Mouse (Mus musculus): ENCODE results near the gene Dennd1c. TPM values are rescaled to one million over a fixed set of nuclear protein-coding genes. Genes with fewer than 3 reads are reported as not detected.

The Dennd1c gene
- total RNA-seq, 2 experiments from 2014 or later = 0.22 to 0.56 TPM

- intact Hi-C loops (cut with DNase I) = no loop called here
- Histone ChIP-seq H3K4me3 (no peak overlapping the region), H3K27ac (no peak overlapping the region)
- no peak for DNase-seq
- TF ChIP-seq CTCF (IDR thresholded peaks at IDR 0.05) = no peak
Observed at GRCm38 (mm10) chr17:57107064-57107463, 28.8 kb upstream of the Dennd1c start.

- no peak overlapping the region; the same call in 1 of the 2 replicates for H3K27ac ChIP-seq
- TF ChIP-seq CTCF (IDR thresholded peaks at IDR 0.05) = no peak
- intact Hi-C loops (cut with DNase I) = no loop called here
- DNase-seq = no peak
- peak overlapping the region; percentile 72 for H3K4me3 ChIP-seq
Observed at GRCm38 (mm10) chr17:57106035-57106368, 27.7 kb upstream of the Dennd1c start.

DNA sequence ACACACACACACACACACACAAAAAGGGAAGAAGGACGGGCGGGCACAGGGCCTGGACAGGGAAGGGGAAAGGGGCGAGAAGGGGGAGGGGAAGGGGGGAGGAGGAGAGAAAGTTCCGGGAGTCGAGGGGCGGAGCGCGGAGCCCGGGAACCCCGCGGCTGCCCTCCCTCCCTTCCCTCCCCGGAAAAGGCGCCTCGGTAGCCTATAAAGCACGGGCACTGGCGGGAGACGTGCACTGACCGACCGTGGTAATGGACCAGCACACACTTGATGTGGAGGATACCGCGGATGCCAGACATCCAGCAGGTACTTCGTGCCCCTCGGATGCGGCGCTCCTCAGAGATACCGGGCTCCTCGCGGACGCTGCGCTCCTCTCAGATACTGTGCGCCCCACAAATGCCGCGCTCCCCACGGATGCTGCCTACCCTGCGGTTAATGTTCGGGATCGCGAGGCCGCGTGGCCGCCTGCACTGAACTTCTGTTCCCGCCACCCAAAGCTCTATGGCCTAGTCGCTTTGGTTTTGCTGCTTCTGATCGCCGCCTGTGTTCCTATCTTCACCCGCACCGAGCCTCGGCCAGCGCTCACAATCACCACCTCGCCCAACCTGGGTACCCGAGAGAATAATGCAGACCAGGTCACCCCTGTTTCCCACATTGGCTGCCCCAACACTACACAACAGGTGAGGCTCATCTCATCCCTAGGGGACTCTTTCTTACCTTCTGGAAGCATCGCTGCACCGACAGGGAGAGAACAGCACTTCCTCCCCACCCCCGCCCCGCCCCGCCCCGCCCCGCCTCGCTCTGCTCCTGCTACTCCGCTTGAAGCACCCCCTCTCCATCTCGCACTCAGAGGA, 27.1 kb upstream of the Dennd1c start, which contains the start of gene Tnfsf9:
Tnfsf9 (plus strand) TSS at position 145 of the 854 bp plus-strand sequence.
- Histone ChIP-seq H3K27ac (peak within 1 kb of the TSS; percentile 72), H3K4me3 (peak within 1 kb of the TSS; percentile 72)
- intact Hi-C loops (cut with DNase I) = no loop called here
- DNase-seq = peak; percentile 63
- TF ChIP-seq CTCF (IDR thresholded peaks at IDR 0.05) = no peak

DNA sequence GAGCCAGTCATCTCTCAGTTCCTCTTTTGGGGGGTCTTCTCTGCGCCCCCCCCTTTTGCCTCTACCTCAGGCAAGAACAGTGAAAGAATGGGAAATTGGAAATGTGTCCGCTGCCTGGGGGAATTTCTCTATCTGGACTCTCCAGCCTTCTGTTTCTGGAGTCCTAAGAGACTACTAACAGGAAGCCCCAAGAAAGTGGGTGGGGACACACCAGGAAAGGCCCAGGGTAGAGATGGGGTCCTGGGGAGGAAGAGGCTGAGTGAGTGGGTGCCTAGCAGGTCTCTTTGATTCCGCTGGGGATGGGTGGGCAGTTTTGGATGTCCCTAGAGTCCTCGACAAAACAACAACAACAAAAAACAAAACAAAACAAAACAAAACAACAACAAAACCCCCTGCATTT, 26.2 kb upstream of the Dennd1c start:
- no peak for TF ChIP-seq CTCF (IDR thresholded peaks at IDR 0.05)
- intact Hi-C loops (cut with DNase I) = no loop called here
- peak overlapping the region; percentile 56 for H3K27ac ChIP-seq
- DNase-seq = no peak
- H3K4me3 ChIP-seq = peak overlapping the region; percentile 72

DNA sequence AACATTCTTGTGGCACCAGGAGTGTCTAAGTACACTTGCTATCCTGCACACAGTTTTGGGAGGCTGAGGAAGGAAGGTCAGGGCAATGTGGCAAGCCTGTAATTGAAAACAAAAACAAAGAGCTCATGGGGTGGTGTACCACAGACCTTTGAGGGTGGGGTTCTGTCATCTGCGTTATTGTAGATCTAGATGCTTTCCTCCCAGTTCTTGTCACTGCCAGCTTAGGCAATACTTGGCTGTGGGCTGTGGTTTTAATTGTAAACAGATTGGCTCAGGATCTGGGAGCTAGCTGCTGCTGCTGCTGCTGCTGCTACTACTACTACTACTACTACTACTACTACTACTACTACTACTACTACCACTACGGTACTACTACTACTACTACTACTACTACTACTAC, 24.0 kb upstream of the Dennd1c start:
- Histone ChIP-seq H3K27ac (no peak overlapping the region), H3K4me3 (no peak overlapping the region)
- no peak for TF ChIP-seq CTCF (IDR thresholded peaks at IDR 0.05)
- intact Hi-C loops (cut with DNase I) = no loop called here
- DNase-seq = no peak

DNA sequence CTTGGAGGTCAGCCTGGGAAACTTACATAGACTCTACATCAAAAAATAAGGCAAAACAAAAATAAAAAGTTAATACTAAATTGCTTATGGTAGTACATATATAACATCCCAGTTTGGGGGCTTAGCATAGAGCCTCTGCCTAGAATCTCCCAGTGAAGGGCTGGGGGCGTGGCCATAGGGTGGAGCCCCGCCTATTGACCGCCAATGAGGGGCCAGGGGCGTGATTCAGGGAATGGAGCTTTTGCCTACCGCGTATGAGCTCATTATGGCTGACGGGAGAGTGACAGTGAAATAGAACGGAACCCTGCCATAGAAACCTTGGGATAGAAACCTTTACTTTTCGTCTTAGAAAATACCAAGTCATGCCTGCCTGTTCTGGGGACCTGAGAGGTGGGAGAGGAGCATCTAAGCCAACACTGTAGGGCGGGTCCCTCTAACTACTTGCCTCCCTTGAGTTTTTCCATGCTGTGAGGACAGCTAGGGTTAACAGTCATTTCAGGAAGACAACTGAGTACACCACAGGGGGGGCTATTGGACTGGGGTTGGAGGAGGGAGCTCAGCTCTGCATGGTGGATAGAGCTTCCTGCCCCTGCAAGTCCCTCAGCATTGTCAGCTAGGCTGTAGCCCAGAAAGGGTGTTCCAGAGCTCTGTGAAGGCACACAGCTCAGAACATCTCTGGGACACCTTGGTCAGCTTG, 21.5 kb upstream of the Dennd1c start:
- Histone ChIP-seq H3K27ac (no peak overlapping the region), H3K4me3 (no peak overlapping the region)
- no peak for TF ChIP-seq CTCF (IDR thresholded peaks at IDR 0.05)
- intact Hi-C loops (cut with DNase I) = no loop called here
- DNase-seq = no peak

DNA sequence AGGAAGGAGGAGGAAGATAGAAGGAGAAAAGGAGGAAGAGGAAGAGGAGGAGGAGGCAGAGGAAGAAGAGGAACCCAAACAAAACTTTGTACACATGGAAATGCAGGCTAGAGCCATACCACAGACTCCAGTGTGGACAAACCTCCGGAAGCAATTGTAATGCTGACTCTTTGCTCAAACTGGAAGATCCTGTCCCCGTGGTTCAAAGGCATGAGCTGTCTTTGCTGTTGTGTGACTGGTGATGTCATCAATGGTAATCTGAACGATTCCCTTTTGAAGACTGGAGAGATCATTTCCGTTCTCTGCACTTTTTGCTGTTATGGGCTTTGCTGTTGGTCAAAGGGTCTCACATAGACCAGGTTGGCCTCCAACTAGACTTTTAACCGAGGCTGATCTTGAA, 20.0 kb upstream of the Dennd1c start:
- TF ChIP-seq CTCF (IDR thresholded peaks at IDR 0.05) = no peak
- H3K4me3 ChIP-seq = no peak overlapping the region
- DNase-seq = no peak
- intact Hi-C loops (cut with DNase I) = no loop called here
- no peak overlapping the region for H3K27ac ChIP-seq

DNA sequence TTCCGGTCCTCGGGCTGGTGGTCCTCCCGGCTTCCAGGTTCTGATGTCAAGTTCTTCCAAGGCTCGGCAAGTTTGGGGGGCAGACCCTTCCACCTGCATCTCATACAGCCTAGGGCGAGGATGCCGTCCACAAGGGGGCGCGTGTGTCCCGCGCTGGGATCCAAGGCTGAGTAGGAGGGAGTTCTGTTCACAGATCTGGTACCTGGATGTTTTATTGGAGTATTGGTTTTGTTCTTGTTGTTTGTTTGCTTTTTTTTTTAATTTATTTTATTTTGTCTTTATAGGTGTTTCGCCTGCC, 18.3 kb upstream of the Dennd1c start:
- Histone ChIP-seq H3K4me3 (peak overlapping the region; percentile 49), H3K27ac (no peak overlapping the region)
- peak; percentile 86 for DNase-seq
- TF ChIP-seq CTCF (IDR thresholded peaks at IDR 0.05) = peak; percentile 85
- intact Hi-C loops (cut with DNase I) = loop anchor here (2.0 kb wide), 2 partner anchors 70 to 238 kb away; no protein-coding TSS in a partner anchor

DNA sequence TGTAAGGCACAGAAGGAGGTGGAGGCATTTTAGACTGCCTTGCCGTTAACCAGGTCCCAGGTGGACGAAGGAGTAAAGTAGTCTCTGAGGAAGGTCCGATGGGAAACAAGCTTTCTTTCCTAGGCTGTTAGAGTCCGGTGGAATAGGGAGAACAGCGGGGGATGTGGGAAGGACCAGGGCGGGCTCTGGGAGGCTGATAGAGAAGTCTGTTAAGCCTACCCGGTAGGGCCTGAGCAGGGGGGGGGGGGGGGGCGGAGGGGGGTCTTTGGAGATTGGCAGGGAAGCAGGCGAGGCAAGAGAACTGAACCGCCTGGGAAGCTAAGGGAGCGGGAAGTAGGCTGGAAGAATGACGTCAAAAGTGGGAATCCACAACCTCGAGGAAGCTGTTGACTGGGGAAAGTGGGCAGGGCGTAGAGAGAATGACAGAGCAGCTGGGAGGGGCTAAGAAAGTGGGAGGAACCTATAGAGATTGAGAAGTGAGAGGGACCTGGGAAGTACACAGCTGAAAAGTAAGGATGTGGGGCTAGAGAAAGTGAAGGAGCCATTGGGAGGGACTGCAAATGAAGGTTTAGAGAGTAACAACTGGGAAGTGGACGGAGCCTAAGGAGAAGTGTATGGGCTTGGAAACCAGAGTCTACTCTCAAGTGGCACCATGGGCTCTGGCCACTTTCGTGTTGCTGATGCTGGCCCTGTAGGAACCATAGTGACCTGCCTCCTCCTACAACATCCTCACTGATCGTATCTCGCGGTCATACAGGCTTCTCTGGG, 17.7 kb upstream of the Dennd1c start:
- TF ChIP-seq CTCF (IDR thresholded peaks at IDR 0.05) = no peak
- DNase-seq = peak; percentile 54
- H3K4me3 ChIP-seq = peak overlapping the region; percentile 49
- intact Hi-C loops (cut with DNase I) = loop anchor here (2.0 kb wide), 2 partner anchors 71 to 239 kb away; no protein-coding TSS in a partner anchor
- no peak overlapping the region for H3K27ac ChIP-seq

DNA sequence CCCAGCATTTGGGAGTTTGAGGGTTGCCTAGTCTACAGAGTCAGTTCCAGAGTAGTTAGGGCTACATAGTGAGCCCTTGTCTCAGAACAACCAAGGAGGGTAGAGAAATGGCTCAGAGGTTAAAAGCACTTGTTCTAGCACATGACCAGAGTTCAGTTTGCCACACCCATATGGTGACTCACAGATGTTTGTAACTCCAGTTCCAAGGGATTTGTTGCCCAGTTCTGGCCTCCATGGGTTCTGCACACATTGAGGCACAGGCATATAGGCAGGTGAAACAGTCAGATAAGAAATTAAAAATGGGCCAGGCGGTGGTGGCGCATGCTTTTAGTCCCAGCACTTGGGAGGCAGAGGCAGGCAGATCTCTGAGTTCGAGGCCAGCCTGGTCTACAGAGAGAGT, 15.9 kb upstream of the Dennd1c start:
- no peak for TF ChIP-seq CTCF (IDR thresholded peaks at IDR 0.05)
- no peak for DNase-seq
- Histone ChIP-seq H3K4me3 (no peak overlapping the region), H3K27ac (no peak overlapping the region)
- intact Hi-C loops (cut with DNase I) = no loop called here

DNA sequence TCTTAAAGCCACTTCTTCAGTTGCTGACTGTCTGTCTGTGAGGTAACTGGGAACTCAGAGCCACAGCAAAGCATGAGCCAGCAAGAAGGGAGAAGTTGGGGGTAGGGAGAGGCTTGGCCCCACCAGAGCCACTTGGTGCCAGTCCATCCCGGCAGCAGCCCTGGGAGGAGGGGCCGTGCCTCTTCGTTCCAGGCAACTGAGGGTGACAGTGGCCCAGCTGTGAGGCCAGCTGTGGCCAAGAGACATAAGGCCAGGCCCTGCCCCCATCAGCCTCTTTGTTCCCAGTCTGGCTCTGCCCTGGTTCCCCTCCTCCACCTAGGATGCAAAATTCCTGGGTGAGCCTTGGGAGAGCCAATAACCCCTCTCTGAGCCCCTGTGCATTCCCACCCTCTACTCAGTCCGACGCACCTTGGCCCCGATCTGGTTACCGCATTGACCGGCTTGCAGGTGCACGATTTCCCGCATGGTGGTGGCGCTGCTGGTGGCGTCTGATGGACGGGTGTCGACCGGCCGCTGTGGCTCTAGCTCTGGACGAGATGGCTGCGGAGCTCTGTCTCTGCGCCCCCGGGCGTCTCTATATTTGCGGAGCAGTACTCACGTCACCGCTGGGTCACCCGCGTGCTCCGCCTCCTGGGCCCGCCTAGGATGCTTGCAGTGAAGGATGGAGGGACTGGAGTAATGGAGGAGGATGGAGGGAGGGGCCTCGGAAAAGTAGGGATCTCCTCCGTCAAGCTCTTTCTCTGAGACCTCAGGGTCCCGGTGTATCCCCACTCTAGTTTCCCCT, 8.9 kb upstream of the Dennd1c start, which contains the start of gene Tubb4a:
Tubb4a (minus strand) TSS at position 734 of the 784 bp plus-strand sequence.
- intact Hi-C loops (cut with DNase I) = no loop called here
- peak; percentile 55 for DNase-seq
- H3K4me3 ChIP-seq = peak within 1 kb of the TSS; percentile 64
- TF ChIP-seq CTCF (IDR thresholded peaks at IDR 0.05) = no peak
- H3K27ac ChIP-seq = peak within 1 kb of the TSS; percentile 46
